Mouse (Mus musculus): ENCODE data around the gene Psapl1.

DNA sequence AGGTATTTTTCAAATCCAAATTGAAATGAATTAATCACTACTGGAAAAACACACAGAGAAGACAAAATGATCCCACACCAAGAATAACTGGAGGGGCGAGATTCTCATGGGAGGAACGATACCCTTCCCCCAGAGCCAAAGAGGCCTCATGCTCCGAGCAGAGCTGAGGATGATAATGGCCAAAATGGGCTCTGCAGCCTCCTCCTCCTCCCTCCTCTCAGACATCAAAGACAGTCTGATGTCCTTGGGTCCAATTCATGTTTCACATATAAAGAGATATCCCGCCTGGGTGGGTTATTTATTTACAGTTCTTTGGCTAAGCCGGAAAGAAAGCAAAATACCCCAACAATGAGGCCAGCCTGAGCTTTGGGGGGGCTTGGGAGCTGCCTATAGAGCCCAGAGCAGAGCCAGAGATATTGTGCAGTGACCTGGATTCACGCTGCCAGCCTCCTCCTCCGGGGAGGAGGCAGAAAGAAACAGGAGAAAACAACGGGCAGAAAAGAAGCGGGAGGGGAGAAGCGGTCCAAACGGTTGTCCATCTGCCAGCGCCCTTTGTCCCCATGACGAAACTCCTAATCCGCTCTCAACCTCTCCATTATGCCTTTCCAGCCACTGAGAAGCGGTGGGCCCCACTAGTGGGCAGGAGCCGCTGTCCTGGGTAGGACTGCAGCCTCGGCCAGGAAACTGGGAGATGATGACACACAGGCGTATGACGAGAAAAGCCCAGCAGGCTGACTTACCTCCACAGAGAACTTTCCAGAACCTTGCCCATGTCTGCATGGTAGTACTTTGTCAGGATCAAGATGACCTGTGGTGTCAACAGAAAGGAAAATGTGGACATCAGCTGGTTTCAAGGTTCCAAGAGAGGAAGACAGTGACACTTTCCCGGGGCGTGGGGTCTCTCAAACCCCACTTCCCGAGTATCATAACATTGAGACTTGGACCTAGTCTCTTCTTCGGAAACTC is 24.9 kb downstream of the Psapl1 start:
- TF ChIP-seq POLR2AphosphoS2 (IDR thresholded peaks at IDR 0.05; ENCODE audit: low read depth, low read length), result no peak
- no peak for TF ChIP-seq POLR2A (IDR thresholded peaks at IDR 0.05; ENCODE audit: low read depth, low read length)
- TF ChIP-seq MAFK (IDR thresholded peaks at IDR 0.05; ENCODE audit: insufficient replicate concordance, low read length), result no peak
- no peak for TF ChIP-seq NRF1 (IDR thresholded peaks at IDR 0.05; ENCODE audit: low read depth, low read length)
- no peak for TF ChIP-seq CTCF (conservative IDR thresholded peaks at IDR 0.05 in 1 of 2, IDR thresholded peaks at IDR 0.05 in 1 of 2; ENCODE audit: low read depth in 2 of 2, low read length in 2 of 2)
- TF ChIP-seq SMC3 (IDR thresholded peaks at IDR 0.05; ENCODE audit: low read depth, low read length), result no peak
